Mouse (Mus musculus) induced T-regulatory cell, adult 2 months (primary cell): ENCODE data around the gene Ptprn2.

ENCODE experiments used
- DNase-seq: peaks from one replicate; pipeline ENCODE4 v3.0.0-alpha.2; 2012; ENCODE audit warnings: low read depth

Gene Ptprn2

DNA sequence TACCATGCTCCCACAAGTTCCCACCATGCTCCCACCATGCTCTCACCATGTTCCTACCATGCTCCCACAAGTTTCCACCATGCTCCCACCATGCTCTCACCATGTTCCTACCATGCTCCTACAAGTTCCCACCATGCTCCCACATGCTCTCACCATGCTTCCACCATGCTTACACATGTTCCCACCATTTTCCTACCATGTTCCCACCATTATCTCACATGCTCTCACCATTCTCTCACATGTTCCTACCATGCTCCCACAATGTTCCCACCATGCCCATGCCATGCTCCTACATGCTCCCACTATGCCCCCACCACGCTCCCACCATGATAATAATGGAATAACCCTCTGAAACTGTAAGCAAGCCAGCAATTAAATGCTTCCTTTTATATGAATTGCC, 495.8 kb downstream of the Ptprn2 start:
- no peak for DNase-seq

DNA sequence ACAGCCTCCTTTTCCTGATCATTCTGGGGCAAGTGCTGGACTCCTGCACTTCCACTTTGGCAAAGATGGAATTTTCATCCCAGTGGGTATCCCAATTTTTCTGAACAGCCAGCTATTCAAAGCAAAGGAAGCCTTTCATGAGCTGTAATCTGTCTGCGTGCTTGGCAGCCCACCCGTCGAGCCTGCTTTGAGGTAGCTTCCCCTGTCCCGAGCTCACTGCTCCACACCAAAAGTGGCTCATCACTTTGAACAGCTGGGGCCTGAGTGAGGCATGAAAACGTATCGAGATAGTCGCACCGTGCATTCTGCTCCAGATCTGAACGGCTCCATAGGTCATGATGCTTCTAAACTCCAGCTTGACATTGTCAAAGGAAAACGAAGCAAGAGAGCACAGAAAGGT, 503.6 kb downstream of the Ptprn2 start:
- DNase-seq = no peak

DNA sequence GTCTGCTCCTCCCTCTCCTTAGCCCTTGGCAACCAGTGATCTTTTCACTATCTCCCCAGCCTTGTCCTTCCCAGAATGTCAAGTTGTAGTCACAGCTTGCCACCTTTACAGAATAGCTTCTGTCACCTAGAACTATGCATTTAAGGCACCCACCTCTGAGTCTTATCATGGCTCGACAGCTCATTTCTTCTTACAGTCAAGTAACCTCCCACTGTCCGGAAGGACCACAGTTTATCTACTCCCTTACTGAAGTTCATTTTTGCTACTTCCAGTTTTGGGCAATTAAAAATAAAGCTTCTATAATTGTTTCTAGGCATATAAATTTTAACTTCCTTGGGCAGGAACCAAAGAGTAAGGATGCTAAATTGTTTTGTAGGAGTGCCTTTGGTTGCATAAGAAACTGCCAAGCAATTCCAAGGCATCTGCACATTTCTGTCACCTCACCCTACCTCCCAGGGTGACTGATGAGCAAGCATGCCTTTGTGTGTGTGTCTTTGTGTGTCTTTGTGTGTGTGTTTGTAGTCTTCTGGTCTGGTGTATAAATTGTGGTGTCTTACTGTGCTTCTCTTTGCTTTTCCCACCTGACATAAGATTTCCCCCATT, 516.1 kb downstream of the Ptprn2 start:
- no peak for DNase-seq

DNA sequence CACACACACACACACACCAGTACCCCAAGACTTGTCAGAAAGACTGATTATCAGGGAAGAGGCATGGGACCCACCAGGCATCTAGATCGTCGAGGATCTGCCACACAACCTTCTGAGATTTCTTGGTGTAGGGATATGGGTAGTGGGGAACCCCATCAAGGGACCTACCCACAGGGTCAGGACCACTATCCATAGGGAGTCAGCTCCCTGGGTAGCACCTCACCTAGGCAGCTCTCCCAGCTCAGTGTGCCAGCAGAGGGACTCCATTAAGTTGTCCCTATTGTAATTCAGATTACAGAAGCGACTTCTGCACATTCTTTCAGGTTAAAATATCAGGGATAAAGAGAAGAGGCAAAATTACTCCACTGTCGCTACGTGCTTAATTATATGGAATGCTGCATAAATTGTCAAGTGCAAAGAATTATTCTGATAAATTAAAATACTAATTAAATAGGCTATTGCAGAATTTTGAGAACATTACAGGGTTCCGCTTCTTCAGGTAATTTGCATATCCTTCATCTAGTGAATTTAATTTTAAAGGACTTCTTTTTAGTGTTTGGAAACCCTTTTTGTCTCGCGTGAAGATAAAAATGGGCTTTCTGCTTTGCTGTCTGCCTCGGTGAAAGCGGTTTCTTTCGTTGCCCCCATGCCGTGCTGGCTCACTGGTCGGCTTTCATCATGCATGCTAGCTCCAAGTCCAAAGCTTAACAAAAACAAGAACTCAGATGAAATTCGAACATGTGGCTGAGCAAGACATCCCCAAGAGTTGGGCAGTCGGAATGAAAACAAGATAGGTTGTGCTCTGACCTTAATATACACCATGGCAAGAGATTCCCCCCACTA, 531.5 kb downstream of the Ptprn2 start:
- DNase-seq = no peak

DNA sequence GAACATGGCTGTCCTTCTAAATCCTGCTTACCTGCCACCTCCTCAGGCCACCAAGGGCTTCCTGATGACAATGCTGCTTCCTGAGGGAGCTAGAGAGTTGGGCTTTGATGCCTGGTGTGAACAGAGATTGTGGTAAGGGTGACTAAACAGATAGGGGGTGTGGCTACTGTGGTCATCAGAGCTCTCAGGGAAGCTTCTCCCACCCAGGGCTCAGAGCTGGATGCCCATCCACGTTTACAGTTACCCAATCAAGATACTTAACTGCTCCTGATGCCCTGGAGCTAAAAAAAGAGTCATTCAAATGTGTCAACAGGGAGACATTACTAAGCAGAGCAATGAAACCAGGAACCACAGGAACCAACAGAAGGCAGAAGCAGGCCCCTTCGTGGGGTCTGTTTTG, 532.4 kb downstream of the Ptprn2 start:
- no peak for DNase-seq

DNA sequence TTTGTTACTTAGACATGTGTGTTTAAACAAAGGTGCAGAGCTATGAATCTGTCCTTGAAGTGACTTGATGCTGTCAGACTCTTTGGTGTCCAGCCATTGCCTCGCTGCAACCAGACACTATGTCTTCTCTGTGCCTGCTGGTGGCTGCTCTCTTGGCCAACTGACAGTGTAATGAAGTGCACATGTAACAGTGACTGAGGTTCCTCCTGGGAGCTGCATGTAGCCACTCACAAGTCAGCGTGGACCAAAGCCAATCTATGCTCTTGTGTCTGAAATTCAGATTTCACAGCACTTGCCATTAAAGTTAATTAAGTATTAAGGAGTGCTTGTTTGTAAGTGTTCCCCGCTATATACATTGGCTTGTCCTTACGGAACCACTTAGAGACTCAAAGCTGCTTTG, 537.7 kb downstream of the Ptprn2 start:
- no peak for DNase-seq

DNA sequence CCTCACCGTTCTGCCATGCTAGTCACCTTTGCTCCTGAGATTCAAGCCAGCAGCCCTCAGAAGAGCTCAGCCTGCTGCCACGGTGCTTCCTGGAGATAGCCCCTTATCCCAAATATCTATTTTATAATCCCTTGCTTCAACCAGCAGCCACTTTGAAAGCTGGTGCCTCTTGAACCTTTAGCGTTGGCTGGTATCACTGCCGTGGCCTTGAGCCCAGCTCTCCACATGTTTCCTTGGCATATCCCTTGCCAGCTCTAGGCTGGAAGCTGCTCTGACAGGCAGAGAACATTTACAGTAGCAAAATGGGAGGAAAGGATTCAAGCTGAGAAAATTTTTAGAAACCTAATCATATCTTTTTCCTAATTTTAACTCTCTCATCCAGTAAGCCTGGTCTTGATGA, 539.4 kb downstream of the Ptprn2 start:
- DNase-seq = no peak

DNA sequence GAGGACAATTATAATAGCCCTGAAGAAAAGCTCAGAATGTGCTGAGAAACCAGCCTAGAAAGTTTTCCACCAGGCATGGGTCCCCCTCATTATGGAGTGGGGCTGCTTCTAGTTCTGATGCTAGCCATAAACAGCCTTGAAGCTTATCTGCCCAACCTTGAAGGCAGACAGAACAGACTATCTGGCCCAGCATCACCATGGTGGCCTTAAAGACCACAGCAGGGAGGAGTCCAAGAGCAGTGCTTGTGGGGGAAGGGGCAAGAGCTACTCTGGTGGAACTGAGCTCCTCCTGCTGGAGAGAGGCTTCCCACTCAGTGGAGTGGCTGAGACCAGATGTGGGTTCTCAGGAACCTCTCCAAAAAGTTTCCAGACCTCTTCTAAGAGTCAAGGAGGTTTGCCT, 540.2 kb downstream of the Ptprn2 start:
- DNase-seq = no peak

DNA sequence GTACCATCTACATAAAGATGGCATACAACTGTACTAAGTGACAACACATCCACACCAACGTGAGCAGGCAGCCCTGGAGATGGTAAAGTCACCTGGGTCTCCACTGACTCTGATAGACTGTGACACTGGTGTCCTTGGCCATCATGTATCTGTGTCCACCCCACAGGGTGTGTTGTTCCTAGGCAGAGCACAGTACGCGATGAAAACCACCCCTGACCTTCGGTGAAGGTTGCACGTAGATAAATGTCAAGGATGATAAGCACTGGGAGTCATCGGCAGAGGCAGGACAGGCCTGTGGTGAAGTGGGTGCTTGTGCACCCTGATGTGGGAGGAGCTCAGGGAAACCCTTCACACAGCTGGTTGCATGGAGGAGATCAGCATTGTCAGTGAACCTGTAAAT, 541.8 kb downstream of the Ptprn2 start:
- no peak for DNase-seq

DNA sequence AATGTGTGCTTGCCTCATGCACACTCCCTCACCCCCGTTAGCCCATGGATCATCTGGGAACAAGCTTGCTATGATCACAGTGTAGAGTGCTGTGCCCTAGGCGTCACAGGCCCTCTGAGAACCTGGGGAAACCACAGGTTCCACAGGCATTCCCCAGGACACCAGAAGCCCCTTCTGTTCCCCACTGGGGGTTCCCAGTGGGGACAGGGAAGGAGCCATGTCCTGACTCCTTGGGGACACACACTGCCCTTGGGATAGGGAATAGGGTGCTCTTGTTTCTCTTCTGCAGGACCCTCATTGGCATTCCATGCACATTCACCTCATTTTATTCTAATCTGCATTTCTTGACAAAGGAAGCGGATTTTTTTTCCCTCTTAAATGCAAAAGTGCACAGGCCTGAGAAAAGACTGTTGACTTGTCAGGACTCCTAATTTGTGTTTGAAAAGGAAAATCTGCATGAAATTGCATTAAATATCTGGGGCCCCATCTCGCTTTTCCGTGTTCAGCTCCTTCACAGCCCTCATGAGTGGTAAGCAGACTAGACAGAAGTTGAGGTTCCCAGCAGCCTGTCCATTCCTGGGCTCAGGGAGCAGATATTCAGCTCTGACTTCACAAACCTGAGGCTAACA, 542.9 kb downstream of the Ptprn2 start:
- DNase-seq = no peak

DNA sequence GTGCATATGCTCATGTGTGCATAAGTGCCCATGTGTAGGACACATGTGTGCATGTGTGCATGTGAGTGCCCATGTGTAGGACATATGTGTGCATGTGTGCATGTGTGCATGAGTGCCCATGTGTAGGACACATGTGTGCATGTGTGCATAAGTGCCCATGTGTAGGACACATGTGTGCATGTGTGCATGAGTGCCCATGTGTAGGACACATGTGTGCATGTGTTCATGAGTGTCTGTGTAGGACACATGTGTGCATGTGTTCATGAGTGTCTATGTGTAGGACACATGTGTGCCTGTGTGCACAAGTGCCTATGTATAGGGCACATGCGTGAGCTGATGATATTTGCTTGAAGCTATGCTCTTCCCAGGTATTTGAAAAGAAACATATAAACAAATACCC, 547.7 kb downstream of the Ptprn2 start:
- DNase-seq = no peak

DNA sequence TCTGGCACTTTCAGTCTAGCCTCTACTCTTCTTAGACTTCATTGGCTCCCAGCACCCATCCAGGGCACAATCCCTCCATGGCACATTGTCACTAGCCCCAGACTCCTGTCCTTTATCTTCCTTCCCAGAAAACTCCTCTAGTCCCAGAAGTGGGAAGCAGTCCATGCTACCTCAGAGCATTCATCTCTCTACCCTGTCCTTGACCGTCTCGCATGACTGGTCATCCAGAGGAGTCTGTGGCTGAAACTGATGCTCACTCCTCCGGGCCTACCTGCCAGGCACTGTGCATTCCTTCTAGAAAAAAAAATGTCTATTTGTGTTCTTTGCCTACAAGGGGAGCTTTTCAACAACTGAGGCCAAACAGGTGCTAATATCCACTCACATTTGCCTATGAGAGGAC, 549.0 kb downstream of the Ptprn2 start:
- DNase-seq = no peak

DNA sequence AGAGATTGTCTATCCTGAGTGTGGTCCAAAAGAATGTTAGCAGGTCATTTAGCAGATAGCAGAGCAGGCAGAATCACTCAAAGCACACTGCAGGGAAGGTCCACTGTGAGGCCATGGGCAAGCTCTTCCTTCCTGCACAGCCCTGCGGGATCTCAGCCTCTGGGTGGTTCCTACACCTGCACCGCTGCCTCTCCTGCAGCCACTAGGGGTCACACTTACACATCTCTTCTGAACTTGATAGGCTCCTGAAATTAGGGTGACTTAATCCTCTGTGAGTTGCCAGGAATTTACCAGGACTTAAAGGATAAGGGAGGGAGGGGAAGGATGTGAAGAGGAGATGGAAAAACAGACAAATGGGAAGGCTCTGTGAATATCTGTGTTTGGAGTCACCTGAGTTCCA, 549.7 kb downstream of the Ptprn2 start:
- peak; percentile 19 for DNase-seq

DNA sequence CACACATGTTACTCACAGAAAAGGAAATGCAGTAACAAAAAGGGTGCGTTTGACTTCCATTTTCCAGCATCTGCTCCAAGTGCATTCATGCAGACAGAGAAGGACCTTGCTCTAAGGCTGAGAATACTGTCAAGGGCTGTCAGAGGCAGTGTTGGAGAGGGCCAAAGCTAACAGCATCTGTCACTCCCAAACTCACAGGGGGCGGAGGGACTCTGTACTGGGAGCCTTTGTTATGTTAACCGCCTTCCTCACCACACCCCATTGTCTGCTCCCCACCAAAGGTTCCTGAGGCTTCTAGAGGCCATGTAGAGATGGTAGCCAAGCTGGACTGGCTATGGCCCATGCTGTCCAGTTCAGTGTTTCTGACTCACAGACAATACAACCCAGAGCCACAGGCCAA, 553.9 kb downstream of the Ptprn2 start:
- no peak for DNase-seq

DNA sequence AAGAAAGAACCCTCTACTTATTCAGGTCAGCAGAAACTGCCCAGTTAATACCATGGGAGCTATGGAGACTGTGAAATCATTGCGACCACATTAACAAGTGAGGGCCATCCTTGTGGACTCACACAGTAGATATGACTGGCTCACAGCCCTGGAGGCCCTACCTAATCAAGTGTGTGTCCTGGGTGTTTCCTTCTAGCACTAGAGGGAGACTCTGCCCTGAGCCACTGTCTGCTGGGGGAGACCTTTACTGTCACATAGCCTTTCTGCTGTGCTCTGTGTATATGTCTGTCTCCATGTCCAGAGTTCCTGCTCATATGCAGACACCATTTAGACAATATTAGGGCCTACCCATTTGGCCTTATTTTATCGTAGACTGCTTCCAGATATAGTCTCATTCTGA, 555.9 kb downstream of the Ptprn2 start:
- no peak for DNase-seq

DNA sequence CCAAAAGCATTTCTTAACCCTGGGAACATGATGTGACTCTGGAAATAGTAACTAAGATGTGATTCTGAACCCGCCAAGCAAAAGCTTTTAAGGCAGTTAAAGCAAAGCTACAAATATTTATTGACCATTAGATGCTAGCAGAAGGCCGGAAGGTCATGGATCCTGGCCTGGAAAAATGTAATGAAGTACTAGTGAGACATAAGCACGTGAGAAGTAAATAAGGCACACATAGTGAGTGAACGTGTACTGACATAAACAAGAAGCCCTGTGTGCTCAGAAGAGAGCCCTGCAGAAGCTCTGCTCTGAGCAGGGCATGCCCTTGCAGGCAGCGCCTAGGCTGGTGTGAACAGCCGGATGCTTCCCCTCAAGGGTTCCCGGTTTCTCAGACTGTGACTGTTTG, 557.2 kb downstream of the Ptprn2 start:
- no peak for DNase-seq

DNA sequence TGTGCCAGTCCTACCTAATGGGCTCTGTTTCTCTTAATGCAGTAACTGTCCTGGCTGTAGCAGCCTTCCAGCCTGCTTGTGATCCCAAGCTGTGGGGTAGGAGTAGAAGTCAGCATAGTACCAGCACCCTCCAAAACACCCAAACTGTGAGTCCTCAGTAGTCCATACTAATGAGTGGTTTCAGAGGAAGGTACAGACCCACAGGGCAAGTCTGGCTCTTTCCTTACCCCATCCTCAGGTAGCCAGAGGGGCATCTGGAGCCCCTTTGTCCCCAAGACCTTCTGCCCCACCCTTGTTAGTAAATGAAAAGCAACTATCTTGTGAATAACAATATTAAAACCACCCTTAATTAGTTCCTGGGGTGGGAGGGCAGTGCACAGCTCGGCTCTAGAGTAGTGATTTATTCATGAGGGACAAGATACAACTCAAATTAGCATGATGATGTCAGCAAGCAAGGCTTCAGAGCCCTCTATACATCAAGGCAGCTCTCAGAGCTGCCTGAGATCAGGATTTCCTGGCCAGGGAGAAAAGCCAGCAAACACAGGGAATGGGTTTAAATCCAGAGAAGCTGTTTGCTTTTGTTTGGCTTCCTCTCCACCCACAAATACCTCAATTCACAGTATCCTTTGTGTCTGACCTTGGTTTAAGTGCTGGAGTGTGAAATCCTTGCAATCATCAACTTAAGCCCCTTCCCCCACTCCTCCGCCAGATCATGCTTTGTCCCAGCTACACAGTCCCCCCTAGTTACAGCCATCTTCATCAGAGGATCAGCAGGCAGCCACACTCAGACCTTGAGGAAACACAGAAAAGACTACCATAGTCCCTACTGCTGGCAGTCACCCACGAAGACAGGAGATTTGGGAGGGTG, 562.1 kb downstream of the Ptprn2 start:
- DNase-seq = no peak

DNA sequence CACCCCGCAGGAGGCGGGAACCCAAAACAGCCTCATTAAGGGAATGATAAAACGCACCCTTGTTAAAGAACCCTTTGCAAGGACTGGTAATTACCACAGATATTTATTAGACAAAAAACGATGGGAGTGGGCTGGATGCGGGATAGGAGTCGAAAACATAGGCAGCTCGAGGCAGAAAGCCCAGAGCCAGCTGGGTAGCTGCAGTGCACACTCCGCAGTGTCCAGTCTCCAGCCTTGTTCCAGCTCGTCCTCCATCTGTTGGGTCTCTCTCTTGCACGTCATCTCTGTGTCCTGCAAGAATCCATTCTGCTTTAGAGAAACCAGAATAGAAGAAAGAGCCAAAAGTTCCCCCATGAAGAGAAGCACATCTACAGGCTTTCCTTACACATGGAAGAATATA, 564.3 kb downstream of the Ptprn2 start:
- DNase-seq = no peak

DNA sequence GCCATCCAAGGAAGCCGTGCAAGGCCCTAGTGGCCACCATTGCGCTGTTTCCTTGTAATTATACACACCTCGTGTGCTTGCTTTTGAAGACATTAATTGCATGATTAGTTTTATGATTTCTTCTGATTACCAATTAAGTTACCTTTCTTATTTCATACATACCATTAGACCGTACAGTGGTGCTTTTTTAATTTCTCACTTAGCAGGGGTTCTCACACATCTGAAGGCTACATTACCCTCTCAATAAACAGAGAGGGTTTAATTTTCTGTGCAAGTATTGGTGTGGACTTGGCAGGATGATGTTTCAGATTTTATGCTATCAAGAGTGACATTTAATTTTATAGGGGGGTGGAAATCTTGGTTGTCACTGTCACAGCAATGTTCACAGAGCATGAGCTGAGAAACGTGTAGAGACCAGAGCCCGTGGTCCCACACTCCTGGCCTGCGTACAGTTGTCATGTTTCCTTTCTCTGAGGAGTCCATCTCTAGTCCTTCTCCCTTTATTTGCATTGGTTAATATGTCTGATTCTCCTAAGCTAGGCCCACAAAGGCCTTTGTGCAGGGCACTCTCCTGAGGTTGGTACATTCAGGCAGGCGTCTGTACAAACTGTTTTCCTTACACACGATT, 567.8 kb downstream of the Ptprn2 start:
- no peak for DNase-seq

DNA sequence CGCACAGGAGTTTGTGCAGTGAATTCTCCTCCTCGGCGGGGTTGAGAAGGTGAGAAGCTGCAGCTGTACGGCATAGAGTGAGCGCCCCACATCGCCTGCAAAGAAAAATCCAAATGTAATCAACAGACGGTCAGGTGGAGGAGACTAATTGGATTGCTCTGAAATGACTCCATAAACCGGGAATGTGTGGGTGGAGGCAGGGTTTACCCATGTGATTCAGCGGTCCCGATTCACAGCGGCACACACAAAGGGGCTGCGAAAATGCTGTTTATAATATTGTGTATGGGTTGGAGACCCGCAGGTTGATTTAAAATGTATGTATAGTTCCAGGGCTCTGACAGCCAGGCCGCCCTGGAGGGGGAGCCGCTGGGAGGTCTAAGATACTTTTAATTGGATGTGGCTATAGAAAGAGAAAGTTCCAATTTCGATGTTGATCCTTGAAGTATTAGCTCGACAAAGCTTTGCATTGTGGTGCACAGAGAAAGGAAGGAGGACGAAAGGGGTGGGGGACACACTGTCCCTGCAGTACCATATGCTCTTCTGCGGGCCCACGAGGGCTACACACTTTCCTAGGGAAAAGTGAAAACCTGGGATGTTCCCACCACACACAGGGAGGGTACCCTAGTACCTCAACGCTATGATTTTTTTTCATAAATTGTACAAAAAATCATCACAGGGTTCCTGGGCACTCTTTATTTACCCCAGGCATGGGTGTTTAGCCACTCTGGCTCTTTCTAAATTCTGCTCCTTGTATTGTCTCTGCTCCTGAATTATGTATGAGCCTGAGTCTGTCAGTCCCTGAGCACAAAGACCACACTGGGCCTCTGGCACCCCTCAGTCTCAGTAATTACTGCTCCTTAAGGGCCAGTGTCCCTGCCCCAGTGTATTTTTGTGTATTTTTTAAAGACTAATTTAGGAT, 568.6 kb downstream of the Ptprn2 start:
- DNase-seq = no peak
